Mouse (Mus musculus) spleen, embryonic (tissue): Measurements from ENCODE around the gene Rel.
"Not testable (repeated sequence)": the region's sequence is repeated elsewhere in the genome, so short reads cannot be mapped to it uniquely, and the experiment has no call there.

Source experiments
- CTCF ChIA-PET: fragments of 350-600 bp; sonication (Branson Sonifier 250); formaldehyde crosslinking; loops from one replicate; lab custom pipeline; 2022; lab: Charles Lee

The Rel gene

DNA sequence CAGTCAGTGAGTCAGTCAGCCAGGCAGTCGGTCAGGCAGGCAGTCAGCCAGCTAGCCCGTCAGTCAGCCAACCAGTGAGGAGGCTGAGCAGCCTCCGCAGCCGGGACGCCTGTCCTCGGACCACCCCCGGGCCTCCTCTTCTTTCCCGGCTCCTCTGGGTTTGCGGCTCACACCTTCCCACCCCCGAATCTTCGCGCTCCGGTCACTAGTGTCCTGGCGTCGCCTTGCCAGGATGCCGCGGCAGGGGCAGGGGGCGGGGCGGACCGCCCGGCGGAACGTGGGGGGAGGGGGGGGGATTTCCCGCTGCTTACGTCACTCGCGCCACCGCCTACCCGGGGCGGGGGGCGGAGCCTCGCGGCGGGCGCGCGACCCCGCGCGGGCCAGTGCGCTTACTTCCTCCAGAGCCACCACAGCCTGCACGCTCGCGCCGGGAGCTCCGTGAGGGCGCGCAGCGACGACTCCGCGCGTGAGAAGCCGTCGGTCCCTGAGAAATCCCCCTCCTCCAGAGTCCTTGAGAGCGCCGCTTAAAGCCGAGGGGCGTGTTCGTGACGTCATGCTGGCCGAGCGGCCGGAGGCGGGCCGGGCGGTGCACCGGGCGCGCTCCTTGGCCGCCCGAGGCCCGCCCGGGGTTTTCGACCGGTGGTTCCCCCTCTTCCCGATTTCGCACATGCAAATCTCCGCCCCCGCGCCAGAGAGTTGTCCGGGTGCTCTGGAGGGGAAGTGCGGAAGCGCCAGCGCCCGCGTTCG, at the start of gene Rel:
Gene Rel (minus strand): TSS at position 211 of the 747 bp plus-strand sequence.
- CTCF ChIA-PET = interaction anchor here (0.6 to 1.5 kb wide), 4 partner anchors 12 to 357 kb away, joined by 3 to 5 read pairs (median 4); no protein-coding TSS in a partner anchor

DNA sequence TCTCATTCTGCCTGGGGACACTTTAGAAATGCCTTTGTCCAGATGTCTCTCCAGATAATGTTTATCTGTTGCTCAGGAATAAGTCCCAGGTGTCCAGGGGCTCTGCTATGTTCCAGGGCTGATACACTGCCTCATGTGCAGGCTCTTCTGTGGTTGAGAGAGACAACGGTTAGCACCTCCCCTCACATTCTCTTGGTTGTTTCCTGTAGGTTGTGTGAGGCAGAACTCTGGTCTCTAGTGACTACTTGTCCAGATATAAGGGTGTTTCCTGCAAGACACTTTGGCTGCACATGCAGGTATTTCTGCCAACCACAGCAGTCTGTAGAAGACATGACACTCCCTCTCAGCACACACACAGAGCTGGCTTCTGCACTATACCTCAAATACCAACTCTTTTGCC, 48.0 kb upstream of the Rel start:
- CTCF ChIA-PET = no interaction called here

DNA sequence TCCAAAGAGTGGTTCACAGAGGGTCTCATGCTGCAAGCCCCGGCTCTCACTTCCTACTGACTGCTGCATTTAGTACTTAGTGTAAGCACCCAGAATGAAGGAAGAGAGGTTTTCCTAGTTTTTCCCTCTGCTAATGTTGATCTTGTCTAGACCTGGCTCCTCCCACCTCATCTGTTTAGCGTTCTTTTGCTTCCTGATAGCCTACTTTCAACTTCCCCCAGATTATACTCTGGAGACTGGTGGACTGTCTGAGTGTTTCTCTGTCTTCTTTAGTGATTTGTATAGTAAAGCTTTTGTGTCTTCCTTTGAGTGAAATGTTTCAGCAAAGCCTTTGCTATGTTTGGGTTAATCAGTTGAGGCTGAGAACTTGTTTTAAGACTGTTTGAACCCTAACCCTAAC, 40.0 kb upstream of the Rel start:
- CTCF ChIA-PET = interaction anchor here (0.7 kb wide), 1 partner anchor 859 kb away, joined by 3 read pairs; no protein-coding TSS in a partner anchor

DNA sequence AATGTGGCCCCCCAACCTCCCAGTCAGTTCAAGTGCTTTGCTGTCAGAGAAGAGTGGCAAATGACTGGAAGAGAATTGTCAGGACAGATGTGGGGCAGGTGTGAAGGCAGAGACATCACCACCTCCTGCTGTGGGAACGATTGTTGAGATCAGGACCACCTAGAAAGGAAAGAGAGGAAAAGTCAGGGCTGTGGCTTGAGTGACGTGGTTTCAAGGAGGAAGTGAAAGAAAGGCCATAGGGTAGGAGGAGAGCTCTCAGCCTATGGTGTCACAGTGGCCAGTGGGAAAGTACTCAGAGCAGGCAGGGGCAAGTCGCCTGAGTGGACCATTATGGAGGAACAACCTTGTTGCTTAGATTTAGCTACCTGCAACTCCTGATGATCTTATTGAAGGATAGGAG, 34.9 kb upstream of the Rel start:
- CTCF ChIA-PET = no interaction called here

- CTCF ChIA-PET = no interaction called here
Observed at GRCm38 (mm10) chr11:23803136-23803535, 32.4 kb upstream of the Rel start.

DNA sequence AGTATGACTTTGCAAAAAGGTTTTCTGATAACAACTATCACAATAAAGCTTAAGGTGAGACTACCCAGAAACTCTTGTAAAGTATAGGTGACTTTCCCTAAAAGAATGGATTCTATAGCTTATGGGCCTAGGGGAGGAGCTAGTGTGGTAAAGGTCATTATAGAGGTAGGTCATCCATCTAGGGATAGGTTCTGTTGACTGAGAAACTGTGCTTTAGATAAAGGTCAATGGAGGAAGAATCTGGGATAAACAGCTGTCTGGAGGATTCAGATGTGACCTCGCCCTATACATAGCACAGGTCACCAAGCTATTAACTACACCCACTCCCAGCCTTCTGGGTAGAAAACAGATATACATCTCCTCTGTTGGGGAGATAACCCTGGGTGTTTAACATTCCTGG, 31.5 kb upstream of the Rel start:
- CTCF ChIA-PET = no interaction called here

DNA sequence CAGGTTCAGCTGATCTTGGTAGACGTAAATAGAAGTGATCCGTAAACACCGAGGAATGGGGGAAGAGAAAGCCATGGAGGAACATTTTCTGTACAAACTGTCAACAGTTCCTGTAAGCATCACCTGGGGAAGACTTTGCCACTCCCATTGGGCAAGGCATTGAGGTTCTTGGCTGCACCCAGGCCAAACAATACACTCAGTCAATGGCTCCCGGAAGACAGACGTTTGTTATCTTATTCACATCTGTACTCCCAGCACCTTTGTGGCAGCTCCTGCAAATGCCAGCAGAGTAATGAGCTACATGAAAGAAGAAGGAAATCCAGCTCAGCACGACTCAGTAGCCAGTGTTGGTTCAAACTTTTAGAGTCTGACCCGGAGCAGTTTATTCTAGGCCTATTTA, 31.1 kb upstream of the Rel start:
- CTCF ChIA-PET = no interaction called here

DNA sequence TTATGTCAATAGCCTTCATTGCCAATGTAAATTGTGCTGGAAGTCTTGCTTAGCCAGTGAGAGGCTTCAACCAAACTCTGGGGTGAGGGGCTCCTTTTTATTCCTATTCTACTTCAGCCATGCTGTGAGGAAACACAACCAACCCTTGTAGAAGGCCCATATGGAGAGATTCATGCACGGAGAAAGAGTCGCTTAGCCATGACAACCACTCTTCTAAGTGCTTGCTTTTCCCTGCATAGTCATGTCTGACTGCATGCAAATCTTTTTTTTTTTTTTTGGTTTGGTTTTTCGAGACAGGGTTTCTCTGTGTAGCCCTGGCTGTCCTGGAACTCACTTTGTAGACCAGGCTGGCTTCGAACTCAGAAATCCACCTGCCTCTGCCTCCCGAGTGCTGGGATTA, 12.9 kb upstream of the Rel start:
- CTCF ChIA-PET = not testable (repeated sequence)

GRCm38 (mm10) chr11:23783085-23783484, 12.3 kb upstream of the Rel start:
- CTCF ChIA-PET = no interaction called here

DNA sequence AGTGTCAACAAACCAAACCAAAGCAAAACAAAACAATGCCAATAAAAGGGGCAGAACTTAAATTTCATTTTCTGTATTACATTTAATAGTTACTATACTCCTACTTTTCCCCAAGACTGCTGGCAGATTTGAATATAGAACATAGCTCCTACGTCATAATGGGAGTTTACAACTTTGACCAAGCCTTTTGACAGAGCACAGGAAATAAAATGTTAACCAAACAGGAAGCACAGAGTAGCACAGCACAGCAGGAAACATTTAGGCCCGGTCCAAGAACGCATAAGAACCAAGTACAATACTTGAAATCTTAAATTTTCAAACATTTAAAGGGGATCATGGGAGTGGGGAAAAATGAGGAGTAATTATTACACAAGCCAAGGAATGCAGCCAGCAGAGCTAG, 11.3 kb upstream of the Rel start:
- CTCF ChIA-PET = interaction anchor here (0.6 to 0.7 kb wide), 2 partner anchors 66 to 411 kb away, joined by 3 to 7 read pairs; no protein-coding TSS in a partner anchor

GRCm38 (mm10) chr11:23778787-23779201, 8.0 kb upstream of the Rel start:
- CTCF ChIA-PET = interaction anchor here (0.6 kb wide), 1 partner anchor 50 kb away, joined by 3 read pairs; no protein-coding TSS in a partner anchor

DNA sequence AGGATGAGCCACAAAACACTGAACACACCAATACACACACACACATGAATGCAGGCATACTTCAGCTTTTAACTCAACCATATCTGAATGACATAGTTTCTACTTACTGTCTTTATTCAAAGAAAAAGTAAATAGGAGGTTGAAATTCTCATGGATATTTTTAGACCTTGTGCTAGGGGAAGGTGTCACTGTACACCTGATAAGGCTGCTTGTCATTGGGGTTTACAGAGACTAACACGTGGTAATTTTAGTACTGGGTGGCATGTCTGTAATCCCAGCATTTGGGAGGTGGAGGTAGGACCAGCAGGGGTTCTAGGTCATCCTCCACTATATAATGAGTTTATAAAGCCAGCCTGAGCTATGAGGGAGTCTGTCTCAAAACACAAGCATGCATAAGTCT, 1.7 kb upstream of the Rel start:
- CTCF ChIA-PET = no interaction called here

DNA sequence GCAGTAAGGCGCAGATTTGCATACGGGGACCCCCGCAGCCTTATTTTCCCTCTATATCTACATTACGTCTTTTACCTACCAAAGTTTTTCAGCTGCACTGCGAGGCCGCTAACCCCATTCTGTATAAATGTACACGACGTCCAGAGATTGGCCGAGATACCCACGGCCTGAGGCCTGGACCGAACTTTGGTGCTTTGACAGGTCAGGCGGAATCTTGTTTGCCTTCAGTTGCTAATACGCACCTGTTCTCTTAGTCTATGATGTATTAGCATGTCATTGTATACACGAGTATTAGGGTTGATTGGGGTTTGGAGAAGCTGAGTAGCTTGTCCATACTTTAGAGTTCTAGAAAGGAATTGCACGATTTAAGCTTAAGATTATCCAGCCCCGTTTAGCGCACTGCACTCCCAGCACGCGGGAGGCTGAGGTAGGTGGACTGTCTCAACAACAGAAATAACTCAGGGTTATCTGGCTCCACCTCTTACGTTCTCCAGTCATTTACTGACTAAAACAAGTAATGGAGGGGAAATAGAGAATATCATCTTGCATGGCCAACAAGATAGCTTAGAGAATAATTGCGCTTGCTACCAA, 832 bp upstream of the Rel start:
- CTCF ChIA-PET = interaction anchor here (0.7 kb wide), 1 partner anchor 71 kb away, joined by 22 read pairs; no protein-coding TSS in a partner anchor

DNA sequence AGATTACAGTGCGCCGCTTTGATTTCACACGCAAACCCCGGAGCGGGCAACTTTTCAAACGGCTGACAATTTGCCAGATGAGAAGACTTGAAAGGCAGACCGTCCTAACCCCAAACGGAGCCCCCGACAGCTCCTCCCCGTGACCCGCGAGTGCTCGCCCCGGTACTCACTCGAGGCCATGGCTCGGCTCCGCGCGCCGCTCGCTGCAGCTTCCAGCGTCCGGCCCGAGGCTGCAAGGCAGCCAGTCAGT, 335 bp downstream of the Rel start:
- CTCF ChIA-PET = interaction anchor here (0.6 to 1.5 kb wide), 4 partner anchors 11 to 358 kb away, joined by 3 to 5 read pairs (median 4); no protein-coding TSS in a partner anchor

DNA sequence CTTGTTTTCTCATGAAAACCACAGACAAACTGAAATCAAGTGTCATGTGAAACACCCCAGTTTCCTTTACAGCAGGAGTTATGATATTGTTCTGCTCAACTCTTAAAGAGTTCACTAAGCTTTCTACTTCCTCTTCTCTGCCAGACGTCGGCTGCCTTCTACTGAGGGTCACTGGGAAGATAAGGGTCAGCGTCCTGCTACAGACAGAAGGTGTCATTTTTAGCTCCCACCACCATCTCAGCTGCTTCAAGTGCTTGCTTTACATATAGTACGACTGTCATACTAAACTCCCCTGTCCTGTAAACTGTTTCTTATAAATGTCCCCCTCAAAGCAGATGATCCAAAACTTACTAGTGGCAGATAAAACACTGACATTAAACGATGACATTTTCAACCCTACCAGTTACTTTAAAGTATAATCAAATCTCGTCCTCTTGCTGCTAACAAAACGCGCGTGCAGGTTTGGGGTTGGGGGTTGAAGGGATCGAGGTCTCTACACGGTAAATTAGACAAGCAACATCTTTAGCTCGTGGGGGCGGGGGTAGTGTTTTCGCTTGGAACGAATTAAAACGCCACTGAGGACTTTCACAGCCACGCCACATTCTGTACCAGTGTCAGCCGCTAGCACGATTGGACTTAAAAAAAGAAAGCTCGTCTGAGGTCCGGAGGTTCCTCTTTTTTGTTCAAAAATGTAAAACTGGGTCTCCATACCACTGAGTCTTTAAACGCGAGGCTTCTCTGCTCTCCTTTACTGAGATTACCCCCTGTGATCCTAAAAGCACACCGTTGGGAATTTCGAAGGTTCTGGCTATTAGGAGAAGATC, 872 bp downstream of the Rel start:
- CTCF ChIA-PET = interaction anchor here (0.7 to 1.5 kb wide), 3 partner anchors 11 to 105 kb away, joined by 3 to 5 read pairs (median 3); no protein-coding TSS in a partner anchor

DNA sequence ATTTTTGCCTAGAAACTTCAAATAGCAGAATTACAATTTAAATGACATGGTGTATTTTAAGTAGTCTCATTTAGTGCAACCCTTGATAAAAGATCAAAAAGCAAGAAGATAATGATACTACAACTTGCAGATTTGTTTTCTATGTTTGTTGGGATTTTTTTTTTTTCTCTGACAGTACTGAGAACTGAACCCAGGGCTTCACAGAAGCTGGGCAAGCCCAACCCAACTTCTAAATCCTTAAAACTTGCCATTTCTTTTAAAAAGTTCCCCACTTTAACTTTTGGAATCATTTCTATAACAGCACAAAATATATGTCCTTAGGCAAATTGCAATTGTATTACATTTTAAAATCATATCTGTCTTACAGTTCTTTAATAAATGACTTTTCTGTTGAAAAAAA, 1.7 kb downstream of the Rel start:
- CTCF ChIA-PET = interaction anchor here (1.5 kb wide), 1 partner anchor 10 kb away, joined by 5 read pairs; no protein-coding TSS in a partner anchor

GRCm38 (mm10) chr11:23767928-23768327, 2.8 kb downstream of the Rel start:
- CTCF ChIA-PET = interaction anchor here (0.6 to 0.8 kb wide), 4 partner anchors 11 to 420 kb away, joined by 3 to 7 read pairs (median 4); no protein-coding TSS in a partner anchor

DNA sequence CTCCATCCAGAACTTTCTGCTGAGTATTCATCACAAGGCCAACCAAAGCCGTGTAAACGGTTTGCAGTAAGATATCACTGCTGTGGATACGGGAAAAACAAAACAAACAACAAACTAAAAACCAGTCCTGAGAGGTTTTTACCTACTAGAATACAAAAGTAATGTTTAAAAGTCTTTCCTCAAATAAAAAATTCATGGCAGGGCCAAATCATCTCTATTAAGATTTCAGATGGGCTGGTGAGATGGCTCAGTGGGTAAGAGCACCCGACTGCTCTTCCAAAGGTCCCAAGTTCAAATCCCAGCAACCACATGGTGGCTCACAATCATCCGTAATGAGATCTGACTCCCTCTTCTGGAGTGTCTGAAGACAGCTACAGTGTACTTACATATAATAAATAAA, 3.4 kb downstream of the Rel start:
- CTCF ChIA-PET = interaction anchor here (0.6 to 0.8 kb wide), 4 partner anchors 20 to 419 kb away, joined by 3 to 7 read pairs (median 4); no protein-coding TSS in a partner anchor

GRCm38 (mm10) chr11:23762635-23763034, 8.1 kb downstream of the Rel start:
- CTCF ChIA-PET = interaction anchor here (0.6 to 0.7 kb wide), 2 partner anchors 131 to 430 kb away, joined by 3 to 9 read pairs; no protein-coding TSS in a partner anchor

DNA sequence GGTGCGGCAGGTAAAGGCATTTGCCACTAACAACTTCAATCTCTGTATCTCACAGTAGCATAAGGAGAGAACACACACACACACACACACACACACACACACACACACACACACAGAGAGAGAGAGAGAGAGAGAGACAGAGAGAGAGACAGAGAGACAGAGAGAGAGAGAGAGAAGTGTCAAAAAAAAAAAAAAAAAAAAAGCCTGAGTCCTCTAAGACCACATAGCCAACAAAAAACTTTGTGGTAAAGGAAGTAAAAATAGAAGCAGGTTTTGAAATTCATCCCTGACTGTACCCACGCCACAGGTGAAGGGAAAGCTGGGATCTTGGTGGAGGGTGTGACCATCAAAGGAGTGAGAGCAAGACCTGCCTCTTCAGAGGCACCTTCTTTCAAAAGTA, 12.6 kb downstream of the Rel start:
- CTCF ChIA-PET = interaction anchor here (0.6 to 1.5 kb wide), 2 partner anchors 12 to 121 kb away, joined by 3 to 5 read pairs; no protein-coding TSS in a partner anchor

- CTCF ChIA-PET = interaction anchor here (1.3 kb wide), 1 partner anchor 13 kb away, joined by 4 read pairs; no protein-coding TSS in a partner anchor
Observed at GRCm38 (mm10) chr11:23754329-23754728, 16.4 kb downstream of the Rel start.
